ENCODE assay signal across 11 mouse cellular contexts in the genomic region with DNA sequence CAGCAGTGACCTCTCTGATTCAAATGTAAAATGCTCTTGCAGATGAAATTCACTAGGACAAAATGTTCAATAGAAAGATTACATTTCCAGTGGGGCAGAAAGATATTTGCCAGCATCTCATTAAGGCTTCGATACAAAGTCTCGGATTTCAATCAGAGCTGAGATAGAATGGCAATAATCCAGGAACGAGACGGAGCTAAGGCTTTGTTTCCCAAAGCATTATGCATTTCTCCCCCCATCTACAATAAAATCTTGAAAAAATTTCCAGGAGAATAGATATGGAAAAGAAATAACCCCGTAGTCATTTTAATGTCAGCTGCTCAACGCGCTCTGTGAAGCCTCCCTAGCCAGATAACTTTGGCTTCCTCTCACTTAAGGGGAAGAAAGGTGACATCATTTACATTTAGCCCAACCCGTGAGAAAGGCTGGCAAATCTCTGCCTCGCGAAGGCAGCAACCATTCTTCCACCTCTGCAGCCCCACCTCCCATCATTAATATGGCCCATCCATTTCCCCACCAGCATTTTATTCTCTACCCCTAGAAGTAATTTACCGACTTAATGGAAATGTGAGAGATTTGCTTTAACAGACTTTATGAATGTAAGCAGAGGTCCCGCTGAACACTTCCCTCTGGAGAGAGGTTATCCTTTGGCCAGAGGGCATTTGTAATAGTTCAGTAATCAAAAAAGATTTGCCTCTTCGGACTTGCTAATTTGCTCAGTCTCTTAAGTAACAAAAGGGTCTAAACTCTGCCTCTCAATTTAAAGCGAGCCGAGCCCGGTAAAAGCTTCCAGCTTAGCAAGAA. TPM values are rescaled to one million over a fixed set of nuclear protein-coding genes. Genes with fewer than 3 reads are reported as not detected.
DNase-seq lines count a peak whose midpoint lies in the region; ATAC-seq and TF ChIP-seq lines count a peak whose summit lies in the region.
"Had no signal": no experiment of that assay in that cellular context is flagged by ENCODE, and none has a peak within 500 bp of the region (broad histone marks: within the 10 kb centered on the region; RNA-seq: fewer than 3 reads in every experiment).

No protein-coding gene starts in this region.

- no peak for TF ChIP-seq CTCF in left cerebral cortex, adult 2 months (IDR thresholded peaks at IDR 0.05)

- 17% methylated on average over 16 of the region's 16 CpGs for WGBS in hindbrain, embryonic 13.5 days
- WGBS in neural tube, embryonic 14.5 days, result 12% methylated on average over 16 of the region's 16 CpGs

- peak overlapping the region; percentile 48 for H3K4me2 ChIP-seq in hindbrain, embryonic 13.5 days
- H3K4me2 ChIP-seq in neural tube, embryonic 14.5 days (ENCODE audit: low read depth, low read length), result peak overlapping the region; percentile 26
- H3K4me2 ChIP-seq: liver, embryonic 11.5 days had no signal

- H3K9ac ChIP-seq in hindbrain, embryonic 13.5 days, result peak overlapping the region; percentile 55; the same call in 1 of the 2 replicates
- H3K9ac ChIP-seq in neural tube, embryonic 14.5 days (replicated peaks; ENCODE audit: low read depth, low read length), result no peak overlapping the region

- DNase-seq in embryo, embryonic 11 days, result peak; percentile 28
- no peak for DNase-seq in embryo, embryonic 10.5 days (ENCODE audit: low spot score)
- DNase-seq in left cerebral cortex, adult 2 months (ENCODE audit: extremely low spot score in 1 of 2, low spot score in 2 of 2), result no peak
- DNase-seq in left cerebral cortex, postnatal 25 days (ENCODE audit: low spot score in 2 of 2), result no peak
- DNase-seq in frontal cortex, postnatal 25 days (ENCODE audit: low spot score in 2 of 2), result no peak
- DNase-seq: kidney, postnatal 10 days had no signal

- no peaks in the 10 kb centered on the region for H3K36me3 ChIP-seq in hindbrain, embryonic 13.5 days
- H3K36me3 ChIP-seq in neural tube, embryonic 14.5 days (ENCODE audit: control insufficient read depth, insufficient read depth, low read length), result no peaks in the 10 kb centered on the region

- H3K27ac ChIP-seq in left cerebral cortex, adult 2 months, result no peak overlapping the region
- peak overlapping the region; percentile 79 for H3K27ac ChIP-seq in hindbrain, embryonic 13.5 days
- H3K27ac ChIP-seq in neural tube, embryonic 14.5 days (ENCODE audit: low read depth, low read length), result peak overlapping the region; percentile 73; the same call in 1 of the 2 replicates

- ATAC-seq in hindbrain, embryonic 13.5 days (ENCODE audit: low FRiP score), result peak; percentile 57; the same call in 1 of the 2 replicates
- ATAC-seq in neural tube, embryonic 14.5 days (ENCODE audit: low read depth), result peak; percentile 61; the same call in 1 of the 2 replicates
- ATAC-seq in cerebellum, adult (ENCODE audit: insufficient number of reproducible peaks, low FRiP score, low TSS enrichment), result no peak
- ATAC-seq: Patski had no signal

- H3K4me3 ChIP-seq in left cerebral cortex, adult 2 months, result peak overlapping the region; percentile 14; the same call in 1 of the 2 replicates
- H3K4me3 ChIP-seq in hindbrain, embryonic 13.5 days, result peak overlapping the region; percentile 5
- no peak overlapping the region for H3K4me3 ChIP-seq in neural tube, embryonic 14.5 days (ENCODE audit: low read depth, low read length)

- no peaks in the 10 kb centered on the region for H3K27me3 ChIP-seq in hindbrain, embryonic 13.5 days
- no peaks in the 10 kb centered on the region for H3K27me3 ChIP-seq in neural tube, embryonic 14.5 days (ENCODE audit: control insufficient read depth, insufficient read depth, low read length)
- H3K27me3 ChIP-seq: Patski had no signal

- no peaks in the 10 kb centered on the region for H3K9me3 ChIP-seq in hindbrain, embryonic 13.5 days
- H3K9me3 ChIP-seq in neural tube, embryonic 14.5 days (ENCODE audit: control insufficient read depth, low read length), result no peaks in the 10 kb centered on the region

- intact Hi-C loops in left cerebral cortex, adult 2 months (cut with DNase I), result no loop called here
- intact Hi-C loops in left cerebral cortex, postnatal 25 days (cut with DNase I), result no loop called here

- H3K4me1 ChIP-seq in hindbrain, embryonic 13.5 days (replicated peaks), result peaks cover 28% of the 10 kb centered on the region
- peaks cover 9% of the 10 kb centered on the region for H3K4me1 ChIP-seq in neural tube, embryonic 14.5 days (ENCODE audit: control insufficient read depth, insufficient read depth, low read length)

RNA-seq across cellular contexts. Expression of gene Dync1i2, which starts 19.9 kb away (rescaled TPM):
- total RNA-seq in left cerebral cortex, adult 2 months (2021), result 100 to 1,000 TPM; 129 to 136 TPM
- 100 to 1,000 TPM; 134 to 135 TPM for total RNA-seq in left cerebral cortex, postnatal 25 days (2021)
- polyA plus RNA-seq in hindbrain, embryonic 13.5 days (2015; fragmentation: Nextera tagmentation; extraction: Ambion mirVana), result 209 and 211 TPM in 2 replicates
- 229 and 268 TPM in 2 replicates for polyA plus RNA-seq in neural tube, embryonic 14.5 days (2014; fragmentation: Nextera tagmentation; extraction: Ambion mirVana)
